Mouse (Mus musculus) limb, embryonic 14.5 days (tissue): ENCODE data around the gene Wdr83. TPM values are rescaled to one million over a fixed set of nuclear protein-coding genes. Genes with fewer than 3 reads are reported as not detected.

Experiments used
- ATAC-seq: fragments of 200-750 bp; cut with Nextera tagmentation; 2 replicates; pipeline ENCODE4 v1.8.0; 2017; ENCODE audit warnings: low read depth, moderate number of reproducible peaks, moderate TSS enrichment; ENCODE audit not compliant: low FRiP score
- DNase-seq: peaks from one replicate; pipeline ENCODE4 v3.0.0-alpha.2; 2015; ENCODE audit warnings: low spot score
- H3K27ac ChIP-seq: fragments of 300-500 bp; sonication (generic); replicated peaks from 2 replicates; pipeline ENCODE4 v1.5.1; 2014; ENCODE audit warnings: low read depth, mild to moderate bottlenecking, low read length, moderate library complexity, mixed read lengths
- H3K27me3 ChIP-seq: fragments of 300-500 bp; sonication (generic); 2 replicates; pipeline ENCODE4 v1.6.1; 2014; ENCODE audit warnings: low read length, mixed read lengths; ENCODE audit not compliant: control insufficient read depth, insufficient read depth
- H3K36me3 ChIP-seq: fragments of 300-500 bp; sonication (generic); 2 replicates; pipeline ENCODE4 v1.6.1; 2014; ENCODE audit warnings: mild to moderate bottlenecking, low read length, moderate library complexity, mixed read lengths; ENCODE audit not compliant: control insufficient read depth, insufficient read depth
- H3K4me1 ChIP-seq: fragments of 300-500 bp; sonication (generic); 2 replicates; pipeline ENCODE4 v1.6.1; 2014; ENCODE audit warnings: antibody characterized with exemption, low read length, mixed read lengths; ENCODE audit not compliant: control insufficient read depth, insufficient read depth
- H3K4me2 ChIP-seq: fragments of 300-500 bp; sonication (generic); replicated peaks from 2 replicates; pipeline ENCODE4 v1.6.1; 2014; ENCODE audit warnings: low read depth, mild to moderate bottlenecking, low read length, moderate library complexity; ENCODE audit not compliant: severe bottlenecking
- H3K4me3 ChIP-seq: fragments of 300-500 bp; sonication (generic); replicated peaks from 2 replicates; pipeline ENCODE4 v1.5.1; 2014; ENCODE audit warnings: low read length
- H3K9ac ChIP-seq: fragments of 300-500 bp; sonication (generic); 2 replicates; pipeline ENCODE4 v1.6.1; 2014; ENCODE audit warnings: mild to moderate bottlenecking, low read depth, low read length, moderate library complexity; ENCODE audit not compliant: severe bottlenecking
- H3K9me3 ChIP-seq: fragments of 300-500 bp; sonication (generic); 2 replicates; pipeline ENCODE4 v1.6.1; 2016; ENCODE audit warnings: low read length; ENCODE audit not compliant: control insufficient read depth
- POLR2A ChIP-seq: fragments of 200-500 bp; IDR thresholded peaks from 2 replicates; pipeline ENCODE4 v1.8.0; 2012; ENCODE audit warnings: inconsistent platforms, mild to moderate bottlenecking, moderate library complexity, borderline replicate concordance; ENCODE audit not compliant: insufficient read depth, insufficient read length; ENCODE audit errors: extremely low read depth
- WGBS: fragments of 180-500 bp; shearing (Covaris S2); extraction: QIAGEN DNeasy Blood & Tissue Kit; methylation state at CpG from one replicate; pipeline ENCODE4 v1.1.7; 2014; 5-methylcytosine and 5-hydroxymethylcytosine counted together
- polyA plus RNA-seq, 2 experiments: library from polyadenylated mRNA; depleted of rRNA in 1 of 2; stranded (reverse) in 1 of 2; unstranded in 1 of 2; fragments of >200 nt; fragmentation: Nextera tagmentation in 1 of 2; extraction: Ambion mirVana in 1 of 2; gene quantifications; 2 replicates each; pipeline versions ENCODE4 v1.2.1 to v1.2.3; 2012 to 2014

Gene Wdr83
- polyA plus RNA-seq, 2 experiments = 36.8 to 58.4 TPM

GRCm38 (mm10) chr8:85080214-85080531 is 933 bp downstream of the Wdr83 start:
- no peak for TF ChIP-seq POLR2A
- ATAC-seq = no peak
- H3K27ac ChIP-seq = no peak overlapping the region; the same call in 1 of the 2 replicates
- peaks cover 27% of the 10 kb centered on the region for H3K36me3 ChIP-seq
- under 1% methylated on average over 24 of the region's 25 CpGs for WGBS
- peaks cover 16% of the 10 kb centered on the region for H3K4me1 ChIP-seq
- H3K27me3 ChIP-seq = no peaks in the 10 kb centered on the region
- peak overlapping the region; percentile 63 for H3K4me3 ChIP-seq
- peak overlapping the region; percentile 71 for H3K9ac ChIP-seq
- no peaks in the 10 kb centered on the region for H3K9me3 ChIP-seq
- DNase-seq = no peak
- H3K4me2 ChIP-seq = peak overlapping the region; percentile 92

DNA sequence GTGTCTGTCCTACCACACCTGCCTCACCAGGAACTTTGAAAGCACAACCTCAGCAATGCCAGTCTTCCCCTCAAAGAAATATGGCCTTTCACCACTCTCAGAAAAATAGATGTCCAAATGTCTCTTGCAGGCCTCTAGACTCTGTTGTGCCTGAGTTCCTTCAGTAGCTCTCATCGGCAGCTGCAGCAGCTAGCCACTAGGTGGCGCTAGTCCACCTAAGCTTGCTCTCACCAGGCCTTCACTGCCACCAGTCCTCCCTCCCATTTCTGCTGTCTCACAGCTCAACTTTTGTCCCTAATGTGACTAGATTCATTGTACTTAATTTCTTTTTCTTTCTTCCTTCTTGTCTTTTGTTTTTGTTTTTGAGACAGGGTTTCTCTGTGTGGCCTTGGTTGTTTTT is 4.1 kb downstream of the Wdr83 start:
- H3K9ac ChIP-seq = no peak overlapping the region
- H3K27me3 ChIP-seq = no peaks in the 10 kb centered on the region
- peaks cover 10% of the 10 kb centered on the region for H3K4me1 ChIP-seq
- no peak overlapping the region for H3K4me2 ChIP-seq
- TF ChIP-seq POLR2A = no peak
- no peaks in the 10 kb centered on the region for H3K9me3 ChIP-seq
- DNase-seq = peak; percentile 94
- H3K36me3 ChIP-seq = peaks cover 48% of the 10 kb centered on the region
- peak; percentile 47; the same call in 1 of the 2 replicates for ATAC-seq
- H3K4me3 ChIP-seq = no peak overlapping the region
- H3K27ac ChIP-seq = no peak overlapping the region
- 0% methylated on average over 2 of the region's 2 CpGs for WGBS

DNA sequence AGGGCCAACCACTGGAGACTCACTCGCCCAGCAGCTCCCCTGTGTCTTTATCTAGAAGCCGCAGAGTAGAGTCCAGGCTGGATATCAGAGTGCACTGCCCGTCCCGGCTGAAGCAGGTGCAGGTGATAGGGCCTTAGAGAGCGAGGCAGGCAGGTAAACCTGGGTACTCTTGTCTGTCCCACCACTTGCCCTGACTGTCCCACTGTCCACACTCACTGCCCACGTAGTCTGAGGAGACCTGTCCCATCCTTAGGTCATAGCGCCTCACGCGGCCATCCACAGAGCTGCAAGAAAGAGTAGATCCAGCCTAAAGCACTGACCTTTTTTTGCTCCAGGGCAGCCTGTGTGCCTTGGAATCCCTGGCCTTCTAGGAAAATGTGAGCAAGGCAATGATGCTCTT is 5.1 kb downstream of the Wdr83 start:
- H3K27ac ChIP-seq = no peak overlapping the region
- no peak for TF ChIP-seq POLR2A
- peaks cover 13% of the 10 kb centered on the region for H3K4me1 ChIP-seq
- H3K36me3 ChIP-seq = peaks cover 48% of the 10 kb centered on the region
- H3K27me3 ChIP-seq = no peaks in the 10 kb centered on the region
- no peak overlapping the region for H3K9ac ChIP-seq
- WGBS = 71% methylated on average over 9 of the region's 9 CpGs
- no peak for DNase-seq
- ATAC-seq = no peak
- no peaks in the 10 kb centered on the region for H3K9me3 ChIP-seq
- no peak overlapping the region for H3K4me3 ChIP-seq
- no peak overlapping the region for H3K4me2 ChIP-seq

DNA sequence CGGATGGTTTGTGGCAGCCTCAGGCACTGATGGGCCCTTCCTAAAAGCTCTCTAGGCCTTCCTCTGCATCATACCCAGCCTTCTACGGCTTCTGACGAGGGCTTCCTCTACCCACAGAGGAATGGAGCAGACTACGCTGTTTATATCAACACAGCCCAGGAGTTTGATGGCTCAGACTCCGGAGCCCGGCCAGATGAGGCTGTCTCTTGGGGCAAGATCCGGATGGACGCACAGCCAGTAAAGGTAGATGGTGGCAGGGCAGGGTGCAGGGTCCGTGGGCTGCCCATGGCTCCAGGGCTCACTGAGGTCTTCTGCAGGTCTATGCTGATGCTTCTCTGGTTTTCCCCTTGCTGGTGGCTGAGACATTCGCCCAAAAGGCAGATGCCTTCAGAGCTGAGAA is 6.5 kb downstream of the Wdr83 start:
- ATAC-seq = no peak
- peaks cover 11% of the 10 kb centered on the region for H3K4me1 ChIP-seq
- peaks cover 48% of the 10 kb centered on the region for H3K36me3 ChIP-seq
- no peak overlapping the region for H3K4me2 ChIP-seq
- DNase-seq = no peak
- 90% methylated on average over 10 of the region's 10 CpGs for WGBS
- H3K9me3 ChIP-seq = no peaks in the 10 kb centered on the region
- H3K27me3 ChIP-seq = no peaks in the 10 kb centered on the region
- no peak overlapping the region for H3K4me3 ChIP-seq
- no peak for TF ChIP-seq POLR2A
- H3K27ac ChIP-seq = no peak overlapping the region
- H3K9ac ChIP-seq = no peak overlapping the region

- Histone ChIP-seq H3K4me2 (no peak overlapping the region), H3K27me3 (no peaks in the 10 kb centered on the region), H3K9me3 (no peaks in the 10 kb centered on the region), H3K27ac (no peak overlapping the region), H3K9ac (no peak overlapping the region), H3K36me3 (peaks cover 48% of the 10 kb centered on the region), H3K4me3 (no peak overlapping the region), H3K4me1 (peaks cover 10% of the 10 kb centered on the region)
- ATAC-seq (no peak), DNase-seq (no peak)
- 84% methylated on average over 10 of the region's 10 CpGs for WGBS
- TF ChIP-seq POLR2A = no peak
Measured at GRCm38 (mm10) chr8:85074167-85074566, 6.9 kb downstream of the Wdr83 start.

- Histone ChIP-seq H3K4me3 (no peak overlapping the region), H3K27ac (no peak overlapping the region), H3K27me3 (no peaks in the 10 kb centered on the region), H3K9me3 (no peaks in the 10 kb centered on the region), H3K4me2 (no peak overlapping the region), H3K9ac (no peak overlapping the region), H3K4me1 (peaks cover 10% of the 10 kb centered on the region), H3K36me3 (peaks cover 47% of the 10 kb centered on the region)
- no peak for ATAC-seq
- DNase-seq = no peak
- WGBS = 92% methylated on average over 15 of the region's 15 CpGs
- no peak for TF ChIP-seq POLR2A
Measured at GRCm38 (mm10) chr8:85073041-85073612, 8.0 kb downstream of the Wdr83 start.
